In genomic region chr1:155416701-155417677, GRCm38 (mm10) we compare ENCODE assay signal across 7 mouse cellular contexts. TPM values are rescaled to one million over a fixed set of nuclear protein-coding genes. Genes with fewer than 3 reads are reported as not detected.
A peak's percentile ranks its signal among the peaks of the same experiment; 100 is the strongest.
DNase-seq lines count a peak whose midpoint lies in the region; ATAC-seq lines count a peak whose summit lies in the region.

TSS of gene Xpr1 (minus strand) at chr1:155417415.

- H3K27me3 ChIP-seq in limb, embryonic 10.5 days (ENCODE audit: low read depth, poor library complexity, severe bottlenecking) = no peaks in the 10 kb centered on the region
- no peaks in the 10 kb centered on the region for H3K27me3 ChIP-seq in midbrain, embryonic 13.5 days

- H3K9me3 ChIP-seq in limb, embryonic 10.5 days (replicated peaks) = no peaks in the 10 kb centered on the region
- H3K9me3 ChIP-seq in midbrain, embryonic 13.5 days = no peaks in the 10 kb centered on the region

- DNase-seq in adrenal gland, adult 8-10 months = peak; percentile 92
- DNase-seq in embryo, embryonic 9.5 days (ENCODE audit: extremely low spot score) = peak; percentile 96
- DNase-seq in kidney, adult 11 months = peak; percentile 93
- peak; percentile 99 for DNase-seq in limb, embryonic 10.5 days (ENCODE audit: low spot score)
- peak; percentile 95 for DNase-seq in spleen, adult 12 weeks (ENCODE audit: low spot score)

- H3K36me3 ChIP-seq in limb, embryonic 10.5 days = no peaks in the 10 kb centered on the region
- H3K36me3 ChIP-seq in midbrain, embryonic 13.5 days = no peaks in the 10 kb centered on the region

- peak within 1 kb of the TSS; percentile 51 for H3K4me2 ChIP-seq in midbrain, embryonic 13.5 days (replicated peaks)

- ATAC-seq in granulocyte monocyte progenitor cell, adult 5-6 weeks (replicated peaks; ENCODE audit: poor library complexity, severe bottlenecking) = peak; percentile 87
- peak; percentile 93 for ATAC-seq in midbrain, embryonic 13.5 days

- peak within 1 kb of the TSS; percentile 95 for H3K4me3 ChIP-seq in limb, embryonic 10.5 days
- peak within 1 kb of the TSS; percentile 73 for H3K4me3 ChIP-seq in midbrain, embryonic 13.5 days (replicated peaks)

- WGBS in limb, embryonic 10.5 days = under 1% methylated on average over 77 of the region's 82 CpGs
- WGBS in midbrain, embryonic 13.5 days = under 1% methylated on average over 72 of the region's 82 CpGs

- H3K4me1 ChIP-seq in limb, embryonic 10.5 days = peaks cover 27% of the 10 kb centered on the region
- H3K4me1 ChIP-seq in midbrain, embryonic 13.5 days (replicated peaks) = peaks cover 22% of the 10 kb centered on the region

- H3K9ac ChIP-seq in midbrain, embryonic 13.5 days (replicated peaks) = peak within 1 kb of the TSS; percentile 87

- peak within 1 kb of the TSS; percentile 88 for H3K27ac ChIP-seq in limb, embryonic 10.5 days
- H3K27ac ChIP-seq in midbrain, embryonic 13.5 days = peak within 1 kb of the TSS; percentile 97

RNA-seq across cellular contexts. Expression of gene Xpr1, which starts in this region (rescaled TPM):
- 10 to 100 TPM; 47.8 to 56.6 (median 50.9) TPM for total RNA-seq in adrenal gland, adult 8-10 months (2022)
- 29.0 and 34.0 TPM in 2 replicates for total RNA-seq in granulocyte monocyte progenitor cell, adult 5-6 weeks (2014; fragmentation: Nextera tagmentation)
- 12.9 and 14.2 TPM in 2 replicates for total RNA-seq in granulocyte monocyte progenitor cell, adult 5-6 weeks (2017)
- polyA plus RNA-seq in limb, embryonic 10.5 days (2016; fragmentation: Nextera tagmentation; extraction: Ambion mirVana) = 8.3 and 10.1 TPM in 2 replicates
- polyA plus RNA-seq in midbrain, embryonic 13.5 days (2015; fragmentation: Nextera tagmentation; extraction: Ambion mirVana) = 62.0 and 64.3 TPM in 2 replicates

Comparison
In these comparisons a context has a peak if more than half of its experiments do, and no peak if none do; other contexts are left out.
1. Peak in every context shown above with its lines: DNase-seq, ATAC-seq, H3K4me3 ChIP-seq and H3K27ac ChIP-seq.